Comparison of ENCODE assay signal across 20 mouse cellular contexts in the genomic region with DNA sequence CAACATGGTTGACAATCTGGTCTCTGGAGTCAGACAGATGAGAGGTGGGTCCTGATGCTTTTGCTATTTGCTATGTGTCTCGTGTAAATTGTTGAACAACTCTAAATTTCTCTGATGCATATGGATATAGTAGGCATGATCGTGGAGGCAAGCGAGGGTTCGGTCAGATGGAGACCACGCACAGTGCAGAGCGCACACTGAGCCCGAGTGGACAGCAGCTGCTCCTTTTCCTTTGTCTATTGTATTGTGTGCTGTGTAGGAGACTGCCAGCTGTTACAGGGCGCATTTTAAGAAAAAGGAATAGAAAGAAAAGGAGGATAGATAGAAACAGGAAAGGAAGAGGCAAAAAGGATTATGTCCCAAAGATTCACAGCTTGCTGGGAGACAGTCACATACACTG.
DNase-seq lines count a peak whose midpoint lies in the region; ATAC-seq and TF ChIP-seq lines count a peak whose summit lies in the region.
"Had no signal": no experiment of that assay in that cellular context is flagged by ENCODE, and none has a peak within 500 bp of the region (broad histone marks: within the 10 kb centered on the region; RNA-seq: fewer than 3 reads in every experiment).

No protein-coding gene starts in this region.

- no peak overlapping the region for H3K4me3 ChIP-seq in forebrain, embryonic 12.5 days (replicated peaks)
- H3K4me3 ChIP-seq in forebrain, postnatal 0 days (ENCODE audit: low read depth, low read length), result no peak overlapping the region
- H3K4me3 ChIP-seq in hindbrain, embryonic 12.5 days, result no peak overlapping the region
- H3K4me3 ChIP-seq in midbrain, embryonic 11.5 days (ENCODE audit: low read depth, low read length), result no peak overlapping the region
- H3K4me3 ChIP-seq in neural tube, embryonic 14.5 days (ENCODE audit: low read depth, low read length), result no peak overlapping the region
- H3K4me3 ChIP-seq: embryonic facial prominence, embryonic 12.5 days; heart, embryonic 13.5 days; liver, embryonic 12.5 days had no signal

- no peaks in the 10 kb centered on the region for H3K9me3 ChIP-seq in forebrain, embryonic 12.5 days
- H3K9me3 ChIP-seq in forebrain, postnatal 0 days (ENCODE audit: low read length), result no peaks in the 10 kb centered on the region
- H3K9me3 ChIP-seq in hindbrain, embryonic 12.5 days (replicated peaks), result no peaks in the 10 kb centered on the region
- no peaks in the 10 kb centered on the region for H3K9me3 ChIP-seq in midbrain, embryonic 11.5 days (ENCODE audit: control insufficient read depth, low read length)
- no peaks in the 10 kb centered on the region for H3K9me3 ChIP-seq in neural tube, embryonic 14.5 days (ENCODE audit: control insufficient read depth, low read length)
- H3K9me3 ChIP-seq: embryonic facial prominence, embryonic 12.5 days; heart, embryonic 13.5 days; liver, embryonic 12.5 days had no signal

- H3K4me1 ChIP-seq in forebrain, embryonic 12.5 days, result peaks cover 36% of the 10 kb centered on the region
- no peaks in the 10 kb centered on the region for H3K4me1 ChIP-seq in forebrain, postnatal 0 days (ENCODE audit: insufficient read depth)
- peaks cover 47% of the 10 kb centered on the region for H3K4me1 ChIP-seq in hindbrain, embryonic 12.5 days
- H3K4me1 ChIP-seq in midbrain, embryonic 11.5 days (ENCODE audit: control insufficient read depth, insufficient read depth, low read length), result peaks cover 21% of the 10 kb centered on the region
- H3K4me1 ChIP-seq in neural tube, embryonic 14.5 days (ENCODE audit: control insufficient read depth, insufficient read depth, low read length), result peaks cover 28% of the 10 kb centered on the region; the same call in 1 of the 2 replicates
- H3K4me1 ChIP-seq: embryonic facial prominence, embryonic 12.5 days; liver, embryonic 12.5 days had no signal

- DNase-seq in forebrain, postnatal 0 days, result no peak
- DNase-seq in midbrain, embryonic 11.5 days (ENCODE audit: low spot score, missing footprints), result no peak
- no peak for DNase-seq in testis, postnatal 14 days (ENCODE audit: low spot score)
- DNase-seq in cerebellum, postnatal 10 days, result no peak
- DNase-seq: adrenal gland, adult 2 months; heart, postnatal 36 days; kidney, adult 8-10 months; kidney, postnatal 25 days; layer of hippocampus, adult 9-11 months; lung, embryonic 14.5 days; lung, postnatal 4 days; right cerebral cortex, postnatal 14 days; thymus, postnatal 25 days had no signal

- TF ChIP-seq CTCF in forebrain, postnatal 0 days (IDR thresholded peaks at IDR 0.05; ENCODE audit: low read depth), result no peak

- H3K27ac ChIP-seq in forebrain, embryonic 12.5 days, result peak overlapping the region; percentile 53
- H3K27ac ChIP-seq in forebrain, postnatal 0 days (ENCODE audit: low read depth, low read length), result no peak overlapping the region
- H3K27ac ChIP-seq in hindbrain, embryonic 12.5 days, result peak overlapping the region; percentile 77
- peak overlapping the region; percentile 42 for H3K27ac ChIP-seq in midbrain, embryonic 11.5 days (ENCODE audit: low read depth, low read length)
- no peak overlapping the region; the same call in 1 of the 2 replicates for H3K27ac ChIP-seq in neural tube, embryonic 14.5 days (ENCODE audit: low read depth, low read length)
- H3K27ac ChIP-seq: embryonic facial prominence, embryonic 12.5 days; heart, embryonic 13.5 days; liver, embryonic 12.5 days had no signal

- no peak overlapping the region for H3K4me2 ChIP-seq in forebrain, embryonic 12.5 days
- no peak overlapping the region for H3K4me2 ChIP-seq in forebrain, postnatal 0 days (ENCODE audit: low read depth)
- no peak overlapping the region for H3K4me2 ChIP-seq in hindbrain, embryonic 12.5 days (replicated peaks)
- H3K4me2 ChIP-seq in midbrain, embryonic 11.5 days, result no peak overlapping the region
- H3K4me2 ChIP-seq in neural tube, embryonic 14.5 days (ENCODE audit: low read depth, low read length), result no peak overlapping the region
- H3K4me2 ChIP-seq: embryonic facial prominence, embryonic 12.5 days; heart, embryonic 13.5 days; liver, embryonic 12.5 days; lung, embryonic 14.5 days had no signal

- no peaks in the 10 kb centered on the region for H3K36me3 ChIP-seq in forebrain, embryonic 12.5 days (replicated peaks)
- no peaks in the 10 kb centered on the region for H3K36me3 ChIP-seq in forebrain, postnatal 0 days (ENCODE audit: insufficient read depth)
- no peaks in the 10 kb centered on the region for H3K36me3 ChIP-seq in hindbrain, embryonic 12.5 days
- no peaks in the 10 kb centered on the region for H3K36me3 ChIP-seq in midbrain, embryonic 11.5 days (ENCODE audit: control insufficient read depth, insufficient read depth, low read length)
- no peaks in the 10 kb centered on the region for H3K36me3 ChIP-seq in neural tube, embryonic 14.5 days (ENCODE audit: control insufficient read depth, insufficient read depth, low read length)
- H3K36me3 ChIP-seq: embryonic facial prominence, embryonic 12.5 days; heart, embryonic 13.5 days; liver, embryonic 12.5 days had no signal

- 59% methylated on average over 8 of the region's 8 CpGs for WGBS in forebrain, embryonic 12.5 days
- 59% methylated on average over 8 of the region's 8 CpGs for WGBS in forebrain, postnatal 0 days
- WGBS in hindbrain, embryonic 12.5 days, result 47% methylated on average over 8 of the region's 8 CpGs
- WGBS in midbrain, embryonic 11.5 days, result 64% methylated on average over 8 of the region's 8 CpGs
- WGBS in neural tube, embryonic 14.5 days, result 36% methylated on average over 8 of the region's 8 CpGs

- H3K27me3 ChIP-seq in forebrain, embryonic 12.5 days, result no peaks in the 10 kb centered on the region
- H3K27me3 ChIP-seq in forebrain, postnatal 0 days (ENCODE audit: insufficient read depth, low read length), result no peaks in the 10 kb centered on the region
- H3K27me3 ChIP-seq in hindbrain, embryonic 12.5 days, result no peaks in the 10 kb centered on the region
- H3K27me3 ChIP-seq in midbrain, embryonic 11.5 days (ENCODE audit: control insufficient read depth, insufficient read depth, low read length), result no peaks in the 10 kb centered on the region
- no peaks in the 10 kb centered on the region for H3K27me3 ChIP-seq in neural tube, embryonic 14.5 days (ENCODE audit: control insufficient read depth, insufficient read depth, low read length)
- H3K27me3 ChIP-seq: CH12.LX; embryonic facial prominence, embryonic 12.5 days; heart, embryonic 13.5 days; liver, embryonic 12.5 days had no signal

- ATAC-seq in forebrain, embryonic 12.5 days (ENCODE audit: low FRiP score), result peak; percentile 75; the same call in 1 of the 2 replicates
- ATAC-seq in forebrain, postnatal 0 days, result no peak
- peak; percentile 79 for ATAC-seq in hindbrain, embryonic 12.5 days (ENCODE audit: low FRiP score)
- peak; percentile 81; the same call in 1 of the 2 replicates for ATAC-seq in midbrain, embryonic 11.5 days (ENCODE audit: low FRiP score)
- peak; percentile 69; the same call in 1 of the 2 replicates for ATAC-seq in neural tube, embryonic 14.5 days (ENCODE audit: low read depth)
- ATAC-seq: liver, embryonic 12.5 days had no signal

- no peak overlapping the region for H3K9ac ChIP-seq in forebrain, embryonic 12.5 days
- H3K9ac ChIP-seq in forebrain, postnatal 0 days, result no peak overlapping the region
- no peak overlapping the region for H3K9ac ChIP-seq in hindbrain, embryonic 12.5 days
- 0 out of 2 replicates have a peak overlapping the region, but pooled peaks have one; percentile 34 for H3K9ac ChIP-seq in midbrain, embryonic 11.5 days (ENCODE audit: low read length)
- no peak overlapping the region for H3K9ac ChIP-seq in neural tube, embryonic 14.5 days (replicated peaks; ENCODE audit: low read depth, low read length)
- H3K9ac ChIP-seq: embryonic facial prominence, embryonic 12.5 days; heart, embryonic 13.5 days; liver, embryonic 12.5 days; lung, embryonic 14.5 days had no signal

Comparison
In these comparisons a context has a peak if more than half of its experiments do, and no peak if none do; other contexts are left out.
1. H3K27ac ChIP-seq: peak in forebrain, embryonic 12.5 days (single experiment), hindbrain, embryonic 12.5 days (single experiment) and midbrain, embryonic 11.5 days (single experiment); none in forebrain, postnatal 0 days (single experiment) and neural tube, embryonic 14.5 days (single experiment).